Mouse (Mus musculus) cerebellum, postnatal 14 days (tissue): Measurements from ENCODE around the gene Zdhhc14.
A peak's percentile ranks its signal among the peaks of the same experiment; 100 is the strongest.

Source experiments
- DNase-seq, 2 experiments: peaks; one replicate each; pipeline ENCODE4 v3.0.0; 2021; ENCODE audit warnings: mixed read lengths in 2 of 2

The Zdhhc14 gene

GRCm38 (mm10) chr17:5506553-5506952, 14.2 kb downstream of the Zdhhc14 start:
- DNase-seq = peak; percentile 72 to 73

- DNase-seq = no peak
These were observed 14.6 kb downstream of the Zdhhc14 start for GRCm38 (mm10) chr17:5506988-5507387.

- no peak for DNase-seq
These were observed 15.7 kb downstream of the Zdhhc14 start for GRCm38 (mm10) chr17:5508030-5508429.

DNA sequence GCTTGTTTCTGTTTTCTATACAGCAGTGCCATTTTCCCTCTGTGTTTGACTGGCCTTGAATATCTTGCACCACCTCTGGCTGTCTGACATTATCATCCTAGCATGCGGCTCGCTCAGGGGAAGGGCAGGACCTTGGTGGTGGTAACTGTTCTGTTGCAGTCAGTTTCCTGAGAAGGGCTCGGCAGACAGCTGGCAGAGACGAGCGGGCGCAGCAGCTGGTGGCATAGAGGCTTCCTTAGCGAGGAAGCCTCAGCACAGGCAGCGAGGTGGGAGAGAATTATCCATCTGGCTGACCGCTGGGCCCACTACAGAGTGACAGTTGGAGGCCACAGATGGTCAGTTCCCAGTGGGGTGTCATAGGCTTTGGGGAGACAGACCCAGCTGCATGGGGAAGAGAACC, 18.2 kb downstream of the Zdhhc14 start:
- peak in 1 of 2 experiments; percentile 26 for DNase-seq

DNA sequence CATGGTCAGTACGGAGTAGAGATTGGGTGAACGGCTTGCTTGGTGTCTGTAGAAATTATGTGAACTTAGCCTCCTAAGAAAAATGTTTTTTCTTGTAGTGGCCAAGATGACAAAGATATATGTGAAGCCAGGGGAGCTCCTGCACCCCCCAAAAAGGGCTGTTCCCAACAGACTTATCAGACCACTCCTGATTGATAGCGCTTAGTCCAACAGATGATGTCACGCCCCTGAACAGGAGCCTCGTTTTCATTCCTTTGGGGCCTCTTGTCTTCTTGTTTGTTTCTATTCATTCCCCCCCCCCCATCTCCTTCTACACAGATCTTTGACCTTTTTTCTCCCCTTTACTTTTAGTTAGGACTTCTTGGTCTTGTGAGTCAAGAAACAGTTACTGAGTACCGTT, 19.4 kb downstream of the Zdhhc14 start:
- DNase-seq = no peak

DNA sequence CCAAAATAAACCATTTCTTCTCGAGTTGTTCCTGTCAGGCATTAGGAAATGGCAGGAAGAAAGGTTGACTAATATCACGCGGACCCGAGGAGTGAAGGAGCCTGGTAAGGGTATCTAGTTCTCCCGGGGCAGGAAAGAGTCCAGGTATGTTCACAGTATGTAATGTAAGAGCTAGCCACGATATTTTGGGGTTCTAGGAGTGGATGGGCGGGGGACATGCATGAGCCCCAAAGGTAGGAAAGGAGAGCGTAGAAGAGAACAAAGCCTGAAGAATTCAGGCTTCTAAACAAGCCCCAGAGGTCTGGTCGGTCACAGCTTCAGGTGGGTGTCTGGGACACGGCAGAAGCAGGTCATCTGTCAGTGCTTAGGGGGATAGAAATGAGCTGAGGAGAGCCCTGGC, 27.1 kb downstream of the Zdhhc14 start:
- DNase-seq = no peak

DNA sequence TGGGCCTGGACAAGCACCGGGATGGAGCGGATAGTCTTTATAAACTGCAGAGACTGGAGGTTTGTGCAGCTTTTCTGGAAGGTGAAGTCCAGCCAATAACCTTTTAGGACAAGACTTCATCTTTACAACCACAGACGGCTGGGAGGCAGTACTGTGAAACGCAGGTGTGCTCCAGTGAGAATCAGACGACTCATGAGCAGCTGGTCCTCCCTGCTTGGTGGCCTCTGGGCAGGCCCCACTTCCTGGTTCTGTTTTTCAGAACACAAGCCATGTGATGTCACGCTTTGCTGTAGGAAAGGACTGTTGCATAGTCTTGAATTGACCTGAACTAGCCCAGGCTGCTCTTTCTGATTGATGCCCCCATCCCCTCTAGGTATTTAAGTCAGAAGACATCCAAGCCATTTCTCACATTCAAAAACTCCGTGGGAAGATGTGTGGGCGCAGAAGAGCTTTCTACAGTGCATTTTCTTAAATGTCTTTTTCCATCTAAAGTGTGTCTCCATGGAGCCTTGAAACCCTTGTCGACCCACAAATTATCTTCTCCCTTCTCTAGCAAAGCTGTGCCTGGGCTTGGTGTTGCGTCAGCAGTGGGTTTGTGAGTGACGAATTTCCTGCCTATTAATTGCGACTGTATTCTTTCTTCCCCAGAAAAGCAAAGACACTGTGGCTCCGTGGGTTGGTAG, 27.7 kb downstream of the Zdhhc14 start:
- no peak for DNase-seq

DNA sequence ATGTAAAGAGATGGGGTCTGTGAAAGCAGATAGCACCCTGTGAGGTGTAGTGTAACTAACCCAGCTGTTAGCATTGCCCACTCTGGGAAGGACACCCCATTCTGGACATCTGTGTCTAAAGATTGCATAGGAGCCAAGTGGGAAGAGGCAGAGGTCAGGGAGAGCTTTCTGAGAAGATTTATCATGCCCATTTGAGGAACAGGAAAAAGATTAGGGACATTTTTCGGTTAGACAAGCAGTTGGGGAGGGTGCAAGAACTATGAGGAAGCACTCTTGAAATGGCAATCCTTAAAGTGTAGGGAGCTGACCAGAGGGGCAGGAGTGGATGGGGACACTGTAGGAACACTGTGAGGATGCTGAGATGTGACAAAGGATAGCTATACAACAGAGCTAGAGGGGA, 29.2 kb downstream of the Zdhhc14 start:
- DNase-seq = no peak

GRCm38 (mm10) chr17:5529552-5529951, 37.2 kb downstream of the Zdhhc14 start:
- DNase-seq = no peak

GRCm38 (mm10) chr17:5532816-5533215, 40.5 kb downstream of the Zdhhc14 start:
- no peak for DNase-seq

GRCm38 (mm10) chr17:5535357-5535756, 43.0 kb downstream of the Zdhhc14 start:
- peak in 1 of 2 experiments; percentile 65 for DNase-seq

GRCm38 (mm10) chr17:5536259-5537094, 44.1 kb downstream of the Zdhhc14 start:
- DNase-seq = no peak

GRCm38 (mm10) chr17:5537095-5537575, 44.8 kb downstream of the Zdhhc14 start:
- peak; percentile 40 to 44 for DNase-seq

DNA sequence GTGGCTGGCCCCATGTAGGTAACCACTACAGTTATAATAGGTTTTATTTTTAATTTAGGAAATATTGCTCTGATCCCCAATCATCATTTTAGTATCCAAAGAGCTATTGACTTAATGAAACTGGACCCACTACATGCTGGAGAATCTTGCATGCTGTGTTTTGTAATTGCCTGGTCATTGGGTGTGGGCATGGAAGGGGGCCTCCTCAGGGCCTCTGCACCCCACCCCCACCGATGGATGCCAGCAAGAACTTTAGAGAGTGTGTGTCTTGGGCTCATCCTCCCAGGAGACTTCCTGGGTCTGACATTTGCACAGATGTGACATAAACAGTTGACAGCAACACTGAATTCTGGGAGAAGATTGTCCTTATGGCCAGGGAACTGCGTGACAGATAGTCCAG, 49.8 kb downstream of the Zdhhc14 start:
- DNase-seq = no peak

DNA sequence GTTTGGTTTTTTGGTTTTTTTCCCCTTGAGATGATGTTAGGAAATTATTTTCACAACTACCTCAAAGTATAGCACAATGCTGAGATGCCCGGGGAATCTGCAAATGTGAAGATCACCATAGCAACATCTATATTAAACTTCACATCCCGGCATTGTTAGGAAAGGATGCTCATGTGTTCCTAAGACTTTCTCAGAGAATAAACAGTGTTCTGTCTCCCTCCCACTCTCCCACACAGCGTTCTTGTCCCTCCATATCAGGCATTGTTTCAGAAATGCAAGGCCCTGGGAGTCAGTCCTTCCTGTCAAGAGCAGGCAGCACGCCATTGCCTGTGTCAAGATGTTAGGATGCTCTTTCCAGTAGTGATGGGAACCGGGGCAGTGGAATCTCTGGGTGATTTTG, 51.7 kb downstream of the Zdhhc14 start:
- DNase-seq = no peak

DNA sequence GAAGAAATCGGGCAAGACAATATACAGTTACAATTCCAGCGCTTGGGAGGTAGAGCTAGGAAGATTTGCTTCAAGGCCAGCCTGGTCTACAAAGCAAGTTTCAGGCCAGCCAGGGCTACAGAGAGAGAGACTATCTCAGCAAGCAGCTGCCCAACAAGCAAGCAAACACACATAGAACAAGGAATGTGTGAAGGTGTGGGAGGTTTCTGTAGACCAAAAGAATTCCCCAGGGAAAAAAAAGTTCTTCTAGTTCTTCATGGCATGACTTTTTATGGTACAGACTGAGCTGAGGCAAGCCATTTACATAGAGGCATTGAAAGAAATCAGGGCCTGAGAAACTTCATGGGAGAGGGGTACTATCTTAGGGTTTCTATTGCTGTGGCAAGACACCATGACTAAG, 52.7 kb downstream of the Zdhhc14 start:
- DNase-seq = no peak

GRCm38 (mm10) chr17:5548546-5548945, 56.2 kb downstream of the Zdhhc14 start:
- no peak for DNase-seq

DNA sequence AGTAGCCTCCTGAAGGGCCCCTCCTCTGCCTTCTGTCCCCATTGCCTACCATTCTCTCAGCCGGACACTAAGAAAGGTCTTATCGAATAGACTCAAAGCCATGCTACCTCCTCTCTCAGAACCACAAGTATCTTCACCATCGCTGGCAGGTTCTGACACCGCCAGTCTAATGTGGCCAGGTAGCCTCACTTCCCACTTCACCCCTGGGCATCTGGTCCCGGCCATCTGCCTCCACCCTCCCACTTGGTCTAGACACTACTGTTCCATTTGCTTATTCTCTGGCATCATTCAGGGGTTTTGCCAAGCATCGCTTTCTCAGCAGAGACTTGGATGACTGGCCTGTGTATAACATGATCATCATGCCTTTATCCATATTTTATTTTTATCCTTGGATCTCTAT, 57.1 kb downstream of the Zdhhc14 start:
- peak; percentile 32 to 37 for DNase-seq

GRCm38 (mm10) chr17:5550444-5550843, 58.1 kb downstream of the Zdhhc14 start:
- no peak for DNase-seq

- DNase-seq = peak in 1 of 2 experiments; percentile 31
These were observed 58.8 kb downstream of the Zdhhc14 start for GRCm38 (mm10) chr17:5551136-5551535.

- DNase-seq = no peak
These were observed 59.8 kb downstream of the Zdhhc14 start for GRCm38 (mm10) chr17:5552036-5552760.

DNA sequence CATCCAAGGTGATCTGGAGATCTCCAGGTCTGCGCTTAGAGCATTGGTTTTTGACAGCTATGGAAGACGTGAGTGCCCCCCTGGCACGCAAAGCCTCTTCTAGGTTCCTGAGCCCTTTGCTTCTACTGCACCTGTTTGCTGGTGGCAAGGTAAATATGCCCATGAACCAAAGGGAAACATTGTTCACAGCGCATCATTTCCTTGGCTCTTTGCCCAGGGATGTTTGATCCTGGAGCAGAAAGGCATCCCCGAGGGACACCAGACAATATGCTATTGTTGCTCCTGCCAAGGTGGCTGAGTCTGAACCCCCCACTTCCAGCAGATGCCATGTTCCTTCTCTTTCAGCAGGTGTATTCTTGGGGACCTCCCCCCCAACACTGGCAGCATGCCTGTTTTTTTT, 61.2 kb downstream of the Zdhhc14 start:
- DNase-seq = peak; percentile 60 to 66

GRCm38 (mm10) chr17:5554573-5554972, 62.2 kb downstream of the Zdhhc14 start:
- no peak for DNase-seq
